Mouse (Mus musculus) splenic B cell, adult 2 months (primary cell): ENCODE data around the gene Setd1a.
"Not testable (repeated sequence)": the region's sequence is repeated elsewhere in the genome, so short reads cannot be mapped to it uniquely, and the experiment has no call there.

Experiments
- DNase-seq: peaks from one replicate; pipeline ENCODE4 v3.0.0-alpha.2; 2011; ENCODE audit warnings: low read depth, low spot score
- H3K27me3 ChIP-seq: 2 replicates; pipeline ENCODE4 v1.6.1; 2012; ENCODE audit warnings: mild to moderate bottlenecking, low read length, moderate library complexity, mixed read lengths; ENCODE audit not compliant: control insufficient read depth, poor library complexity, insufficient read depth, severe bottlenecking
- H3K36me3 ChIP-seq: 2 replicates; pipeline ENCODE4 v1.6.1; 2012; ENCODE audit warnings: mild to moderate bottlenecking, low read length, moderate library complexity, mixed read lengths; ENCODE audit not compliant: control insufficient read depth, poor library complexity, insufficient read depth, severe bottlenecking

Gene Setd1a

DNA sequence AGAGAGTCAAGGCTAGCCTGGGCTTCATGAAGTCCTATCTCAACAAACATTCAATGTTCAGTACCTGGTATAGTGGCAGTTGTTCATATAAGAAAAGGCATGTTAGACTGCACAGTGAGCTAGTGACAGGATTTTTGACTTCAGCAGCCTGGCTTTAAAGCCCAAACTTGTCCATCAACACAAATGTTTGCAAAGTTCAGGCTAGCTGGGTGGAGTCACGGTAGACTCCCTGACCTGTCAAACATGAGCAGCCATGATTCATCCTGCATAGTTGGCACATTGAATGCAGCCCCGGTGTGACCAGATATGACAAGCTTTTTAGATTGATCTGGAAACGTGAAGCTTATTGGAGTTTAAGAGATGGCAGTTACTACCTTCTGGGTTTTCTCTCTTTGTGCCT is 4.4 kb upstream of the Setd1a start:
- DNase-seq = no peak
- H3K36me3 ChIP-seq = peaks cover 1% of the 10 kb centered on the region; the same call in 1 of the 2 replicates
- H3K27me3 ChIP-seq = no peaks in the 10 kb centered on the region

DNA sequence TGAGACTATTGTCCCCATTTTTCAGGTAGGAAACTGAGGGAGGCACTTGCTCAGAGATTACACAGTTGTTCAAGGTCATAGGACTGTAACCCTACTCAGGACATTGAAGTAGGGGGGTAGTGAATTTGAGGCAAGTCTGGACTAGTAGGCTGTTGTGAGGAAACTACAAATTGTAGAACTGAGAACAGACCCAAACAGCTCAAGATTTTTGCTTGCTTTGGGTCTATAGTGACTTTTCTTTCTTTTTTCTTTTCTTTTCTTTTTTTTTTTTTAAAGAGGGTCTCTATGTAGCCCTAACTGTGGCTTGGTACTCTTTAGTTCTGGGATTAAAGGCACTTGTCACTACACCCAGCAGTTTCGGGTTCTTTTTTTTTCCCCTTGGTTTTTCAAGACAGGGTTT is 3.9 kb upstream of the Setd1a start:
- Histone ChIP-seq H3K36me3 (peaks cover 1% of the 10 kb centered on the region; the same call in 1 of the 2 replicates), H3K27me3 (no peaks in the 10 kb centered on the region)
- no peak for DNase-seq

DNA sequence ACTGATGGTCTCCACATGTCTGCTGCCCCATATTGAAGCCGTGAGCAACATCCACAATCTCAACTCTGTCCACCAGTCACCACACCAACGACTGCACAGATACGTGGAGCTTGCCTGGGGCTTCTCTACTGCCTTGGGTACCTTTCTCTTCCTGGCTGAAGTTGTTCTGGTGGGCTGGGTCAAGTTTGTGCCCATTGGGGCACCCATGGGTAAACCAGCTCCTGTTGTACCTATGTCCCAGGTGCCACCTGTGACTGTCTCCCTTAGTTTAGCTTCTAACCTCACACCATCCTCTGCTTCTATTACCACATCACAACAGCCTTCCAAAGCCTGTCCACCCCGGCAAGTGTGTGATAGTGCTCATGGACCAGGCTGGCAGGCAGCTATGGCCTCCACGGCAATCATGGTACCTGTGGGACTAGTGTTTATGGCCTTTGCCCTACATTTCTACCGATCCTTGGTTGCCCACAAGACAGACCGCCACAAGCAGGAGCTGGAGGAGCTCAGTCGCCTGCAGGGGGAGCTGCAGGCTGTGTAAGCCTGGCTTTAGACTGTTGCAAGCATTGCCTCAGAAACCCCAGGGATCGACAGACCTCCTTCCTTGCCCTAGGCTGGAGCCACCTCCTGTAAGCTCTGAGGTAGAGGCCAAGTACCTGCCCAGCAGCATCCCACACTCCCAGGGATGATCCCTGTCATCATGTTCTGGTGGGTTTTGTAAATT is 2.6 kb upstream of the Setd1a start:
- Histone ChIP-seq H3K36me3 (no peaks in the 10 kb centered on the region), H3K27me3 (no peaks in the 10 kb centered on the region)
- peak; percentile 87 for DNase-seq

DNA sequence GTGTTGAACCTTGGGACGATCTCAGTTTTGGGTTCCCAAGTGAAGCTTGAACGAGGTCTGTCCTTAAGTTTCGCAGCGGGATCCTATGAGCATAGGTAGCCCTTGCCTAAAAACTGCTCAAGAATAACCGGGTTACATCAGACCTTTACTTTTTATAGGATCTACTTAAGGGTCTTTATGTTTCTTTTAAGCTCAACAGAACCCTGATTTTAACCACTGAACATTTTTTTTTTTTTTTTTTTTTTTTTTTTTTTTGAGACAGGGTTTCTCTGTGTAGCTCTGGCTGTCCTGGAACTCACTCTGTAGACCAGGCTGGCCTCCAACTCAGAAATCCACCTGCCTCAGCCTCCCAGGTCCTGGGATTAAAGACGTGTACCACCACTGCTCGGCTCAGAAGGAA is 633 bp upstream of the Setd1a start:
- DNase-seq, H3K27me3 ChIP-seq, H3K36me3 ChIP-seq: not testable (repeated sequence)

DNA sequence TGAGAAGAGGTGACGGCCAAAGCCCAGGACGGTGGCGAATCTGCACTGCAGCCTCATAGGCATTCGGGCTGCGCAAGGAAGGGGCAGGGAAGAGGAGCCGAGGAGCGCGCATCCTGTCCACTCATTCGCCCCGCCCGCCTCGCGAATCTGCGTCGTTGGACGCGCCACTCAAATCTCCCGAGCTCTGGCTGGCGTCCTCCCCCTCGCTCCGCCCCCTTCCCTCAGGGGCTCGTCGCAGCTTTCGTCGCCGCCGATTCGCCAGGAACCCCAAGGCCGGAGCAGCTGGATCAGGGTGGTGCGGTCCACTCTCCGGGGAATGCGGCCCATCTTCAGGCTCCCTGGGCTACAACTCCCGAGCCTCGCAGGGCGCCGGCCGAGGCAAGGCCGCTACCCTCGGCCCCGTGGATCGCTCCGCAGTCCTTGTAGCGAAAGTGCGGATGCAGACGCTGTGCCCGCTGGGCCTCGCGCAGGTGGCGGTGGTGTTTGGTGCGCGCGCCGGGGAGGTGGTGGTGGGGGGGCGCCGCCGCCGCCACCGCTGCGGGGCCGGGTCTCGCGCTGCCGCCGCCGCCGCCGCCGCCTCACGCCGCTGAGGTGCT is 506 bp downstream of the Setd1a start:
- H3K27me3 ChIP-seq = no peaks in the 10 kb centered on the region
- DNase-seq = peak; percentile 97
- H3K36me3 ChIP-seq = peaks cover 10% of the 10 kb centered on the region

DNA sequence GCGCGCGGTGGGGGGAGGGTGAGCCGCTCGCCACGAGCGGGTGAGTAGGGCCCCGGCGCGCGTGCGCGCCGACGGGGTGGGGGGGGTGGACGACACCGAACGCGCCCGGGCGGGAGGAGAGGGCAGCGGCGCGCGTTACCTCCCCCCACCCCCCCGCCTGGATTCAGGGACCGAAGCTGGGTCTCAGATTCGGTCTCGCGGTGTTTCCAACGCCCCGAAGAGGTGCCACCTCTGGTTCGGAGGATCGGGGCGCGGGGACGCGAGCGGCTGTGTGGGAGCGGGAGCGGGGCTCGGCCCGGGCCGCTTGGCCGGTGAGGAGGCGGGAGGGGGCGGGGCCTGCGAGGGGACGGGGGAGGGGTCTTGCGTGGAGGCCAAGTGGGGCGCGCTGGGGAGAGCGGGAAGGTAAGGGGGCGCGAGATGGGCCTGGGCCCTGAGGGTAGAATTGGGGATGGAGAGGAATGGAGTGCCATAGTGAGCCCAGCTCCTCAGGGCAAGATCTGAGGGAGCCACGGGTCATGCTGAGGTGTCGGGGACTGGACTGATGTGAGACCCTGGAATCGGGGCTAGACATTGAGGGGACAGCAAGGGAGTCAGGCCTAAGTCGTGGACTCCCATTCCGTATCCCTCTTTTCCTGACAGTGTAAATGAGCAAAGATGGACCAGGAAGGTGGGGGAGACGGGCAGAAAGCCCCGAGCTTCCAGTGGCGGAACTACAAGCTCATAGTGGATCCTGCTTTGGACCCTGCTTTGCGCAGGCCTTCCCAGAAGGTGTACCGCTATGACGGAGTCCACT is 1.2 kb downstream of the Setd1a start:
- peaks cover 14% of the 10 kb centered on the region for H3K36me3 ChIP-seq
- H3K27me3 ChIP-seq = no peaks in the 10 kb centered on the region
- DNase-seq = no peak

DNA sequence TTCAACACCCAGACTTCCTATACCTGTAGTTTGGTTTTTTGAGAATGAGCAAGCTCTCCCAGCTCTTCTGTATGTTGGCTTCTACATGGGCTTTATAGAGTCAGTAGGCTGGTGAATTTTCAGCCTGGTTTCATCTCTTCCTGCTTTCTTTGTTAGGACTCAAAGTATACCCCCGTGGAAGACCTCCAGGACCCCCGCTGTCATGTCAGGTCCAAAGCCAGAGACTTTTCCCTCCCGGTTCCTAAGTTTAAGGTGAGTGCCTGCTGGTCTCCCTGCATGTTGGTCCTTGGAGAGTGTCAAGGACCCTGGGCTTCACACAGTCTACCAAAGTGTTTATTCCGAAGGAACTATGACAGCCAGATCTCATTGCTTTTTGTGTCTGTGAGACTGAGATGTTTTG is 1.9 kb downstream of the Setd1a start:
- peaks cover 14% of the 10 kb centered on the region for H3K36me3 ChIP-seq
- no peaks in the 10 kb centered on the region for H3K27me3 ChIP-seq
- no peak for DNase-seq

DNA sequence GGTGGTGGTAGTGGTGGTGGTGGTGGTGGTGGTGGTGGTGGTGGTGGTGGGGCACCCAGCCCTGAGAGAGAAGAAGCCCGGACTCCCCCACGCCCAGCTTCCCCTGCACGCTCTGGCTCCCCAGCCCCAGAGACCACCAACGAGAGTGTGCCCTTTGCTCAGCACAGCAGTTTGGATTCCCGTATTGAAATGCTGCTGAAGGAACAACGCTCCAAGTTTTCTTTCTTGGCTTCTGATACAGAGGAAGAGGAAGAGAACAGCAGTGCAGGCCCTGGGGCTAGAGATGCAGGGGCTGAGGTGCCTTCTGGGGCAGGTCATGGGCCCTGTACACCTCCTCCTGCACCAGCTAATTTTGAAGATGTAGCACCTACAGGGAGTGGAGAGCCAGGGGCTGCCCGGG is 8.8 kb downstream of the Setd1a start, which contains the start of gene Gm49388:
Gene Gm49388, plus strand, starts transcription at position 301 of the 400 bp plus-strand sequence.
- DNase-seq = no peak
- H3K36me3 ChIP-seq = peaks cover 29% of the 10 kb centered on the region
- H3K27me3 ChIP-seq = no peaks in the 10 kb centered on the region

DNA sequence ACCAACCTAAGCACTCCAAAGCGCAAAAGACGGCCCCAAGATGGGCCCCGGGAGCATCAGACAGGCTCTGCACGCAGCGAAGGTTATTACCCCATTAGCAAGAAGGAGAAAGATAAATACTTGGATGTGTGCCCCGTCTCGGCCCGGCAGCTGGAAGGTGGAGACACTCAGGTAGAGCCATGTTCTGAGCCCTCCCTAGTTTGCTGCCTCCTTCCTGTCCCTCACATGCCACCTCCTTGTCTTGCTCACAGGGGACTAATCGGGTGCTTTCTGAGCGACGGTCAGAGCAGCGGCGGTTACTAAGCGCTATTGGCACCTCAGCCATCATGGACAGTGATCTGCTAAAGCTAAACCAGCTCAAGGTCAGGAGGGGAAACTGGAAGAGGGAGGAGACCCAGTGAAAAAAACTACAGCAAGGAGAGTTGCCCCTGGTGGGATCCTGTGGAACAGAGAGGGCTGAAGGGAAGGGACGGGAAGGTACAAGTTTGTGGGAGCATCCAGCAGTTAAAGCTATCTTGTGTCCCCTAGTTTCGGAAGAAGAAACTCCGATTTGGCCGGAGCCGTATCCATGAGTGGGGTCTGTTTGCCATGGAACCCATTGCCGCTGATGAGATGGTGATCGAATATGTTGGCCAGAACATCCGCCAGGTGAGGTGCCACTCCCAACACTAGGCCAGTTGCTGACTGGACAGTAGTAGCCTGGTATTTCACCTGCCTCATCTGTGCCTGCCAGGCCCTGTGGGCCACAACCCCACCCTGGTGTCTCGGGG is 20.8 kb downstream of the Setd1a start:
- no peaks in the 10 kb centered on the region for H3K27me3 ChIP-seq
- peaks cover 10% of the 10 kb centered on the region for H3K36me3 ChIP-seq

DNA sequence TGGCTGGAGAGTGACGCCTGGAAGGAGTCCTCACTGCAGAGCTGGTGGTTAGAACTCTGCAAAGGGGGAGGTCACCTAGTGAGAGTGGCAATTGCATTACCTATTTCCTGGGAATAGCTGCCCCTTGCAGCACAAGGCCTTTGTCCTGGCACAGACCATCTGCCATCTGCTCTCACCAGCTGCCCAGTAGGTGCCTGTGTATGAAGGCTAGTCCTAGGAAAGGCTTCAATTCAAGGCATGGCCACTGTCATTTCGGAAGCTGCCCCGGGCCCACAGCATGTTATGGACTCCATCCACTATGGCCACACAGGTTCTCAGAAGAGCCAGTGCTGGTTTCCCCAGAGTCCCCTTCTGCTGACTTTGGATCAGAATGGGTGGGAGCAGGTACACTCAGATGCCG is 22.1 kb downstream of the Setd1a start:
- Histone ChIP-seq H3K36me3 (peaks cover 8% of the 10 kb centered on the region), H3K27me3 (no peaks in the 10 kb centered on the region)
- no peak for DNase-seq

More for the DNA sequence above, 20.8 kb downstream of the Setd1a start:
- no peak for DNase-seq

DNA sequence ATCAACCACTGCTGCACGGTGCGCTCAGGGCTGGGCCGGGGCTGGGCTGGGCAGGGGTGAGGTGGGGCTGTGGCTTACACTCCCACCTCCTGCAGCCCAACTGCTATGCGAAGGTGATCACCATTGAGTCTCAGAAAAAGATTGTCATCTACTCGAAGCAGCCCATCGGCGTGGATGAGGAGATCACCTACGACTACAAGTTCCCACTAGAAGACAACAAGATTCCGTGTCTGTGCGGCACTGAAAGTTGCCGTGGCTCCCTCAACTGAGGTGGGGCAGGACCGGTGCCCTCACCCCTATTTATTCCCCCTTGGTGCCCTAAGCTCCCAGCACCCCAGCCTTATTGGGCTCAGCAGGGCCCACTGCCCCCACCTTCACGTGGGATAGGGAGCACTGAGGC is 22.7 kb downstream of the Setd1a start:
- Histone ChIP-seq H3K27me3 (no peaks in the 10 kb centered on the region), H3K36me3 (peaks cover 8% of the 10 kb centered on the region)
- DNase-seq = no peak

DNA sequence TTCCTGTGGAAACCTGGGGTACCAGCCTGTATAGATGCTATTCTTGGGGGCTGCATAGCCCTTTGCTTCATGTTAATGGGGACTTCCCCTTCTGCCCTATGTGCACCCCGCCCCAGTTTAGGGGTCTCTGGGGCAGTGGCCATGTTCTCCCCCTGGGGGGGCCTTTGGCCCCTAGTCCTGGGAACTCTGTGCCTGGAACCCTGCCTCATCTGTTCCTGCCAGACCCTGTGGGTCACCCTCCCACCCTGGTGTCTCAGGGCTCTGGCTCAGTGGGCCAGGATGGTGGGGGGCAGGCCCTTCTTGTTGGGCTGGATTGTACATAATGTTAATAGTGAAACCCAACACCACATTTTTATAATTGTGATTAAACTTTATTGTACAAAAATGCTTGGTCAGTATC is 23.3 kb downstream of the Setd1a start:
- DNase-seq = no peak
- peaks cover 8% of the 10 kb centered on the region for H3K36me3 ChIP-seq
- H3K27me3 ChIP-seq = no peaks in the 10 kb centered on the region

DNA sequence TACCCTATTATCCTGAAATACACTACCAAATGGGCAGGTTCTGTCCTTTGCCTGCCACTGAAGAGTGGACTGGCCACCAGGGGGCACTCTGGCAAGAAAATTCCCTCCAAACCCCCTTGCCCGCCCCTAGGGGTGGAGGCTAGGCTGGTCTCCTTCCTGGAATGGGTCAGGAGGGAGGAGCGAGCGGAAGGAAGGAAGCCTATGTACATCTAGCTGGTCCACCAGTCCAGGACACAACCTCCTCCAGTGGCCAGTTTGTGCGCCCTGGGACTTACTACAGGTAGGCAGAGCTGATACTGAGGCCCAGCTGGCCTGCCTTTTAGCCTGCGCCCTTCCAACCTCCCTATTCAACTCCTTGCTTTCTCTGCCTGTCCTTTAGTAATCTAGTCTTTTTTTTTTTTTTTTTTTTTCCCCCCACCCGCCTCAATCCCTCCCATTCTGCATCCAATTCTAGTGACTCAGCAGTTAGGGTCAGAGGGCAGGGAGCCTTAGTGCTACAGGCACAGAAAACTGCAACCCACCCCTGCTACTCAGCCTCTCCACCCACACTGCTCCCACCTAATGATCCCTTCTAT is 24.1 kb downstream of the Setd1a start, which contains the start of gene Hsd3b7:
Gene Hsd3b7, plus strand, starts transcription at position 170 of the 575 bp plus-strand sequence.
- DNase-seq = peak; percentile 78
- Histone ChIP-seq H3K27me3 (no peaks in the 10 kb centered on the region), H3K36me3 (peaks cover 8% of the 10 kb centered on the region)

DNA sequence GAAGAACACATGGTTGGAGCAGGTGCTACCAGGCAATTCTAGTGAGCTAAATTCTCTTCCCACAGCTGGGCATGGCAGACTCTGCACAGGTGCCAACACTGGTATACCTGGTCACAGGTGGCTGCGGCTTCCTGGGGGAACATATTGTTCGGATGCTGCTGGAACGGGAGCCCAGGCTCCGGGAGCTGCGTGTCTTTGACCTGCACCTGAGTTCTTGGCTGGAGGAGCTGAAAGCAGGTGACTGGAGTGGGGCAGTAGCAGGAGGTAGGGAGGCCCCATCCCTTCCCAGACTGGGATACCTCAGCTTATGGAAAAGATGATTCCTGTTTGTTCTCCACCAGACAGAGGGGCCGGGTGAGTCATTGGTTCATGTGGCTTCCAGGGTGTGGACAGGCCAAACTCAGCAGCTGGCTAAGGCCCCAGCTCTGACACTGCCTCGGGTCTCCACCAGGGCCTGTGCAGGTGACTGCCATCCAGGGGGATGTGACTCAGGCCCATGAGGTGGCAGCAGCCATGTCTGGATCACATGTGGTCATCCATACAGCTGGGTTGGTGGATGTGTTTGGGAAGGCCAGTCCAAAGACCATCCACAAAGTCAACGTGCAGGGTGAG is 24.6 kb downstream of the Setd1a start:
- no peaks in the 10 kb centered on the region for H3K27me3 ChIP-seq
- DNase-seq = no peak
- H3K36me3 ChIP-seq = peaks cover 3% of the 10 kb centered on the region
